Mouse (Mus musculus): ENCODE measurements around the gene Anxa9.

The Anxa9 gene

DNA sequence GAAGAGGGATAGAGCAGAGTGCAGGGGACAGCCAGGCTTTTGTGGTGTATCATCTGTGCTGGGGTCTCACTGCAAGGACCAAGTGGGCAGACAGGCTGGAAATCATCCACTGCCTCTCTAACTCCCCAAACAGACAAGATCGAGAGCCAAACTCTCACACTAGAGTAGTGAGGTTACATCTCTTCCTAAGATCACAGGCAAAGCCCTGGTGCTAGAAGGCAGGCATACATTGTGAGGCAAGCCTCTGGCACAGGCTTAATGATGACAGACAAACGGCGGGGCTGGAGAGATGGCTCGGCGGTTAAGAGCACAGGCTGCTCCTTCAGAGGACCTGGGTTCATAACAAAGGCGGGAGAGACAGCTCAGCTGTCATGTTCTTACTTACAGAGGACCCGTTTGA is 6.5 kb upstream of the Anxa9 start:
- DNase-seq: peak in 1 of 2 experiments; percentile 26

DNA sequence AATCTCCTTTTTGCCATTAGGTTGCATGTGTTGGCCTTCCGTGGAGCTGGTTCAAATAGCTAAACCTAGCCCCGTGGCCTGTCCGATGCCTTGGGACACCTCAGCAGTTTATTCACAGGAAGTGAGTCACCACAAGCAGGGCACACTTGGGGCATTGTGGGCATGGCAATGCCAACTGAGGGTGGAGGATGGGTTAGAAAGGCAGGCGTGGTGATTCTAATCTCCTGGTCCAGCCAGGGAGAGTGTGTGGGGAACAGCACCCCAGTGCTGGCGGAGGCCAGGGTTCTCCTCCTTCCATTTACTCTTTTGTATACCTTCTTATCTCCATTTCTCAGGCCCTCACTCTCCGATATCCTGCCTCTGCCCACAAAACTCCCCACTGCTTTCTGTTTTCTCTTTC is 5.6 kb upstream of the Anxa9 start:
- peak in 1 of 2 experiments; percentile 35 for DNase-seq

DNA sequence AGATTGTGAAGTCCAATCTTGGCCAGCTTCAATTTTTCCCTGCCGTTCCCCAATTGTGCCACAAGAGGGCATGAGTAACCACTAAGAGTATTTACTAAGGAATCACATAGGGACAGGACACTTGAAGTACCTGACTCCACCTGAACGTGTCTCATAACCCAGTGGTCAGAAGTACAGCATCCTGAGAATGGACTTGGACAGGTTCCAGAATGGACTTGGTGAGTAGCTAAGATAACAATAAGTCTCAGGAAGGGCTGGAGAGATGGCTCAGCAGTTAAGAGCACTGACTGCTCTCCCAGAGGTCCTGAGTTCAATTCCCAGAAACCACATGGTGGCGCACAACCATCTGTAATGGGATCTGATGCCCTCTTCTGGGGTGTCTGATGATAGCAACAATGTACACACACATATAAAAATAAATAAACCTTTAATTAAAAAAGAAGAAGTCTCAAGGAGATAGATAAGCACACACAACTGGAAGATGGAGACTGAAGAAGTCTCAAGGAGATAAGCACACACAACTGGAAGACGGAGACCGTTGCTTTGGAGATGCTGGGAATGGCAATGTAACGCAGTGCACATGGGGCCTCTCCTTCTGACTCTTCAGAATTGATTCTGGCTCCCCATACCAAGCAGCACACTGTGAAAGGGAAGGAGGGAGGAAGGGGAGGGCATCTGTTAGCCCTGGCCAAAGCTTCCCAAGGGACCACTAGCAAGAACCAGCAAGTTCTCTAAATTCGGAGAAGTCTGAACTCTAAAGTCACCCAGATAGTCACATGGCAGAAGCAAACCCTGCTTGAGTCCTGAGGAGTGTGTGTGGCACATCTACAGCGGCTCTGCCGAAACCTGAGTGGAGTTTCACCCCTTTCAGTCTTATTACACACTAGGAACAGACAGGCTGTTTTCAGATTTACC is 4.2 kb upstream of the Anxa9 start:
- DNase-seq: peak; percentile 76 to 82

DNA sequence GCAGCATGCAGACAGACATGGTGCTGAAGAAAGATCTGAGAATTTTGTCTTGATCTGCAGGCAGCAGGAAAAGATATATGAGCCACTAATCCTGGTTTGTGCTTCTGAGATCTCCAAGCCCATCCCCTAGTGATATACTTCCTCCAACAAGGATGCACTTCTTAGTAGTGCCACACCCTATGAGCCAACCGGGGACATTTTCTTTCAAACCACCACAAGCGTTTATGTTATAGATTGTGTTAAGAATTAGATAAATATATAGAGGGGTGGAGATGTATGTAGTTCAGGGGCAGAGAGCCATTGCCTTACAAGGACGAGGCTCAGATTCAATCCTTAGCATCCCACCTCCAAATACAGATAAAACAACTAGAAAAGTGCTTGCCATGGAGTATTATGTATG is 3.5 kb upstream of the Anxa9 start:
- DNase-seq: peak in 1 of 2 experiments; percentile 8

DNA sequence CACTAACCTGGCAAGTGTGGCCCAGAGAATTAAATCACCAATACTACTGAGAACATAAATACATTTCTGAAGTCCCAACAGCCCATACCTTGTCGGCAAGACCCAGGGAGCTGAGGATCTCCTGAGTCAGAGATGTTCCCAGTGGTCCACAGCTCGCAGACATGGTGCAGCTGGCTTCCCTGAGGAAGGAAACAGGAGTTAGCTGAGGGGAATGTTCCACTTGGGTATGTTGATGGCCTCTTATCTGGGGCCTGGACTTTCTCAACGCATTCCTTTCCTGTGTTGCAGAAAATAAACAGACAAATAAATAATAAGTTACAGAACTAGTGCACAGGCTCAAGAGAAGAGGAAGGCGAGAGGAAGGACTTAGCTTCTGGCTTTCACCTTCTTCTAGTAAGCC is 732 bp downstream of the Anxa9 start:
- no peak for DNase-seq

DNA sequence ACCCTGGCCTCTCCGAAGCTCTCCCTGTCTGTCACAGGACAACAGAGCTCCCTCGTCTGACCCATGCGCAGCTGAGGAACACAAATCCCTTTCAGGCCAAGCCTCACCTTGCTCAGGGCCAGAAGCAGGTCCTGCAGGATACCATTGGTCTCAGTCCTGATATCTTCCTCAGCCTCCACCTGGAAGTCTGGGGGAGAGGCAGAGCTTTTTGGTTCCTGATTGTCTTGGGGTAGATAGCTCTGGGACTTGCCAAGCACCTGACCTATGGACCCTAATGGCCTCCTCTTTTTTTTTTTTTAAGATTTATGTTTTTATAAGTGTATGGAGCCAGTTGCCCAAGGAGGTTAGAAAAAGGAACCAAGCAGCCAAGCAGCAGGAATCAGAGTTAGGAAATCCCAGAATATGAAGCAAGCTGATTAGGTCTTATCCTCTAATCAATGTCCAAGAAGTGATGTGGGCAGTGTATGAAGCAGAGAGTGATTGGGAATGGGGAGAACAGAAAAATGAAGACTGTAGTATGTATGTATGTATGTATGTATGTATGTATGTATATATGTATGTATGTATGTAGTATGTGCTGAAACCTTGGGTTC is 5.7 kb downstream of the Anxa9 start:
- peak in 1 of 2 experiments; percentile 34 for DNase-seq

DNA sequence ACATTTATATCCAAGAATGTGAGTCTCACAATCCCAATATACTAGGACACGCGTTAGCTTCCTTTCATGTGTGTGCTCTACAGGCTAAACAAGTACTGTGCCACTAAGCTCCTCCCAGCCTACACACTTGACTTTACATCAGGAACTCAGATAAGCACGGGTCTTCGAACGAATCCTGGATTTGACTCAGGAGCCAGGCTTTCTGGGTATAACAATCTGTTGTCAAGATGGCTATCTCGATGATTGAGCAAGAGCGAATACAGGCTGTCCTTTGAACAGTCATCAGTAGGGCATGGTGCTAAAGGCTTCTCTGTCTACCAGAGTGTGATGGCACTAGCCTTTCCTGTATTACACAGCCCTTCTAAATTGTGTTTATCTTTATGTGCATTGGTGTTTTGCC is 9.0 kb downstream of the Anxa9 start:
- no peak for DNase-seq

DNA sequence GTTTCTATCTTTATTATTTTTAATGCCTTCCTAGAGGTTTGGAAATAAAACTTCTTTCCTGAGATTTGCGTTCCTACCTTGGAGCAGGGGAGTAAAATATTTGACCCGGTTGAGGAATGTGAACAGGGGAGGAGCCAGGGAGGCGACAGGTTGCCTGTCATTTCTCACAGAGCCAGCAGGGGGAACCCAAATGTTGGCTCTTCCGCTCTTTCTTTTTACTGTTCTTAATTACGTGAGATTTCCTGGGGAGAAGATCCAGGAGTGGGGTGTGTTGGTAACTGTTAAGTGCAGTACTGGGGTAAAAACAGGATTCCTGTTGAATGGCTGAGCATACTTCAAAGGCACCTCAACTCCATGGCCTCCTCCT is 10.9 kb downstream of the Anxa9 start:
- peak; percentile 70 to 75 for DNase-seq

DNA sequence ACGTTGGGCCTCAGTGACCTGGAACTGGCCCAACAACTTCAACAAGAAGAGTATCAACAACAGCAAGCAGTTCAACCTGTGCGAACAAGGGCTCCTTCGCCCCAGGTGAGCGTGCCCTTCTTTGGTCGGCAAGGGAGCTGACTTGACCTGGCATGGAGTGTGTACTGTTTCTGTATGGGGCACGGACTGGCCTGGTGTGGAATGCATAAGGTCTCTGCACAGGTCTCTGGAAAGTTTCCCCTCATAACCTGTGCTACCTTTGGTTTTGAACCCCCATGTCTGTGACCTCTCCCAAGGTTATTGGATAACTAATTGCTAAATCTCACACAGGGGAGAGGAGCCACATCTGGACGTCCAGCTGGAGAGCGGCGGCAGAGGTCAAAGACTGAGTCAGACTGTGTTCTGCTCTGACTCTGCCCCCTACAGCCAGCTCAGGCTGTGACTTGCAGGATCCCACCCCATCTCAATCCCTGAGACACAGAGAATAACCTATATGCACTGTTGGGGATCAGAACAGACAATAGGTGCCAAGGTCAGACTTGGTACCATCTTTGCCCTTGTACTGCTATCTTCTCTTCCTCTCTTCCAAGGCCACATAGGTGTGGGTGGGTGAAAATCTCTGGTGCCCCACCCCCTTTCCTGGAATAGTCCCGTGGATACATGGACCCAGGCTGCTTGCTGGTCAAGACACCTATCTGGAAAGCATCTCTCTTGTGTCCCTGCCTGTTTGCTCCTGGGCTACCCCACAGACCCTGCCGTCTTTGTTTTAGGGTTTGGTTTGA is 11.5 kb downstream of the Anxa9 start:
- peak; percentile 69 to 87 for DNase-seq

DNA sequence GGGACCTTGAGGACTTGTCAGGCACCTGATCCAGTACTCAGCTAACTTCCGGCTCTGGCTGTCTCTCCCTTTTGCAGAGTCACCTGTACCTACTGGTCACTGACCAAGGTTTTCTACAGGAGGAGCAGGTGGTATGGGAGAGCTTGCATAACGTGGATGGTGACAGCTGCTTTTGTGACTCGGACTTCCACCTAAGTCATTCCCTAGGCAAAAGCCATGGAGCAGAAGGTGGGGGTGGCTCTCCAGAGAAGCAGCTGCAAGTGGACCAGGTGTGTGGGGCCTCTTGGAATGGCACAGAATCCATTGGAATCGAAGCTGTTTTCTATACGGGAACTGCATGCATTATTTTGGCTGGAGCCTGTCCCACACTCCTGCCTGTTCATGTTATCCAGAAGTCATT is 12.3 kb downstream of the Anxa9 start:
- no peak for DNase-seq

DNA sequence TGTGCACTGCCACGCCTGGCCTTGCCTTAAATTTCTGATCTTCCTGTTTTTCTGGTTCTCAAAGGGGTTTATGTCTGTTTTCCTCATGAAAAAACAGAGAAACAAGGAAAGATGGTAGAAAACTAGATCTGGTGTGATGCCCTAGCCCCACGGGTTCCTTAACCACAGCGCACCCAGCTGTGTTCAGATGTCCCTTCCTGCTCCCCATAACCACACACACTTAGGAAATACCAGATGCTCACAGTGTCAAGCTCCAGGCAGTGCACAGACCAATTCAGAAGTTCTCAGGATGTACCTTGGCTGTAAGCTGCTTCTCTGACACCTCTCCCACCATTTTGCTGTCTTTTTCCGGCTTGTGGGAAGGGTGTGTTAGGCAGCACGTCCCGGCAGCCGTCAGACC is 12.7 kb downstream of the Anxa9 start:
- no peak for DNase-seq

DNA sequence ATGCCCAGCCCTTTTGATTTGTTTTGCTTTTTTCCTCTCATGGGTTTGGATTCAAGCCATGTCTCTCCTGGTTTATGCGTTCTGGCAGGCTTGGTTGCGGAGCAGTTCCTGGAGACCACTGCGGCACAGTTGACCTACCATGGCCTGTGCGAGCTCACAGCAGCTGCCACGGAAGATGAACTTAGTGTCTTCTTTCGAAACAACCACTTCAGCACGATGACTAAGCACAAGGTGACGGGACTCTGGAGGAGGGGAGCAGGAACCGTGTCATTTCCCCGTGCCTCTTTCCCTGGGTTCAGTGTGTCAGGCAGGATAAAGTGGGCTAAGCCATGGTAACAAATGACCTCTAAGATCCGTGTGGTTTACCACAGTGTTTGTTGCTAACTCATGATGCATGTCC is 13.4 kb downstream of the Anxa9 start:
- DNase-seq: peak; percentile 57 to 85

DNA sequence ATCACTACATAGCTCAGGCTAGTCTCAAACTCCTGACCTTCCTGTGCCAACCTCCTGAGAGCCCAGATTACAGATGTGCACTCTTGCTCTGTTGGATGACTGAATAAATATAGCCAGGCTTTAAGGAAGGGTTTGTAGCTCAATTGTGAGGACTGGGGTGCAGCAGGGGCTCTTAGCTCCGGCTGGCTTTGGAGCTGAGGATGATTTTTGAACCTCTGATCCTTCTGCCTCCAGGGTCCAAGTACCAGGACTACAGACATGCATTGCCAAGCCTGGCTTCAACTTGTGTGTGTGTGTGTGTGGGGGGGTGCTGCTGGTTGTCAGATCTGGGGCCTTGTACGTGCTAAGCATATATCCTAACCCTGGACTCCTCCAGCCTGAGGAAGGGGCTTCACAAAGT is 14.1 kb downstream of the Anxa9 start:
- no peak for DNase-seq

DNA sequence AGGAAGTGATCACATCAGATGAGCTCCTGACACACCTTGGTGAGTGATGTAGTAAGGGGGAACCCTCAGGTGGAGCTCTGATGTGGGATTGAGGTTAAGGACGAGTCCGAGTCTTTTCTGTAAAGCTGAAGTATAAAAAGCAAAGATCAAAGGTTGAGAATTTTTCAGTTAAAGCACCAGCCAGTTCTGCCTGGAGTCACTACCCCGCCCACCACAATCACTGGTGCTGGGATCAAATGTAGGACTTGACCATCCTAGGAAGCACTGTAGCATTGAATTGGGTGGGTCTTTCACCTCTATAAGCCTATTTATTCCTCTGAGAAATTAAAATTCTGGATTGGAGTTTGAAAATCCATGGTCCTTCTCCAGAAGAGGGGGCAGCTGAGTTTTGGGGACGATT is 15.9 kb downstream of the Anxa9 start:
- peak in 1 of 2 experiments; percentile 48 for DNase-seq

DNA sequence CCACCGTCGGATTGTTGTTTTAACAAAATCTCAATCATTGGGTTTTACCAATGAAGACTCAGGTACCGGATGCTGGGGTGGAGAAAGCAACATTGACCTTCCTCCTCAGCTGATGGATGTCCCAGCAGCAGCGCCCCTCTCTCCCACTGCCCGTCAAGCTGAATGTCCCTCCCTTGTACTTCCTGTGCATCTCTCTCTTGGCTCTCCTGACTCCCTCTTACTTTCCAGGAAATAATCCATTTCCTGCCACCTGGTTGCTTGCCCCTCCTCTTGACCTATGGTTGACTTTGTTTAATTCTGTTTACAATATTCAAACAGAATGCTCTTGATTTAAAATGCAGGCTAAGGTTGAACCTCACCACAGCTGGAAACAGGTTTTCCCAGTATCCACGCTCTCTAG is 16.8 kb downstream of the Anxa9 start:
- DNase-seq: no peak

DNA sequence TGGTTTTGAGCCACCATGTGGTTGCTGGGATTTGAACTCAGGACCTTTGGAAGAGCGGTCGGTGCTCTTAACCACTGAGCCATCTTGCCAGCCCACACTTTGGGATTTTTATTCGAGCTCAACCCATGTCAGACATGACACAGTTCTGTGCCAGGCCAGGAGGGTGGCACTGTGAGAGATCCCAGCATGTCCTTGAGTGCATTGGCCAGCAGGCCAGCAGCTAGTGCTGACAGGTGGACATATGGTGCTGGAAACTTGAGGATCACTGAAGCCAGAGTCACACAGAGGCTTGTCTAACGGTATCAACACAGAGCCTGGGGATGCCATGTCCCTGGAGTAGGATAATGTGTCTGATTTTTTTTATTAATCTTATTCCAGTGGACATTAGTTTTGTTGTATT is 17.6 kb downstream of the Anxa9 start:
- no peak for DNase-seq

DNA sequence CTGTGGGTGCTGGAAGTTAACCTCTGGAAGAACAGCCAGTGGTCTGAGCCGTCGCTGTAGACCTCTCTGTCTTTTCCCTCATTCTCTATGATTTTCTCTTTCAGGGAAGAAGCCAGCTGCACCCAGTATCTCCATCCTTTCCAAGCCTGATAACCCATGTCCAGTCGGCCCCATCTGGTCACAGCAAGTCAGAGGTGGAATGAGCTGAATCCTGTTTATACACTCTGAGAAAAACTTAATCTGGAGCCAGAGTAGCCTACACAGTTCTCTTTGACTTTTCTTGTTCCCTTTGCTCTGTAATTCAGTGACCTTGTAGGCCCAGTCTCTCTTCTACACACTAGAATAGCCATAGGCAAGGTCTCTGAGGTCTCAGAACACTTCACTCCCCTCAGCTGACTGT is 19.4 kb downstream of the Anxa9 start:
- peak; percentile 41 to 64 for DNase-seq

DNA sequence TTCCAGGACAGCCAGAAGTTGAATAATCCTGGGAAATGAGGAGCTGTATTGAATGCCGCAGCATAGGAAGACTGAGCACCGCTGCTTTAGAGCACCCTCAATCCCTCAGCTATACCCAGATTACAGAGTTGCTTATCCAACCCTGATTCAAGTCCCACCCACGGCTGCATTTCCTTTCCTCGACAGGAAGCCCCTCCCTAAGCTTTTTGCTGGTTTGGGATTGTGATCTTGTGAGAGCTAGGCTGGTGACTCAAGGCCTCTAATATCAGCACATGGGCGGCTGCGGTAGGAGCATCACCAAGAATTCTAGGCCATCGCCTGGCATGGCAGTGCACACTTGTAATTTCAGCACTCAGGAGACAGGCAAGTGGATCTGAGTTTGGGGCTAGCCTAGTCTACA is 20.5 kb downstream of the Anxa9 start:
- DNase-seq: peak; percentile 36 to 46

DNA sequence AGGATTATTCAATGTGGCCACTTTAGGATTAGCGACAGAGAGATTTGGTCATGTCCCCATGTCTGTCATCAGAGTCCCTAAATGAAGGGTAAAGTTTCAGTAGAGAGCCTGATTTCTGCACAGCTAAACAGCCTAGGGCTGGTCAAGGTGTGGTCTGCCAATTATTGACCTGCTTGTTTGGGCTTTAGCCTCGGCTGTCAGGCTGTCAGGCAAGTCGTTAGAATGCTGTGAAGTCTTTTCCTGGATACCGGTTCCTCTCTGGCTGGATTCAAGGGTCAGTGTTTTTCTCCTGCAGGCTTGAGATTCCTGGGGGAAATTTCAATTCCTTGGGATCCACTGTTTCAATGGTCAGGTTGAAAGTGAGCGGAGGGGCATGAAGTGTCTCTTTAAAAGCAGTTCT is 21.0 kb downstream of the Anxa9 start:
- peak; percentile 51 to 71 for DNase-seq

DNA sequence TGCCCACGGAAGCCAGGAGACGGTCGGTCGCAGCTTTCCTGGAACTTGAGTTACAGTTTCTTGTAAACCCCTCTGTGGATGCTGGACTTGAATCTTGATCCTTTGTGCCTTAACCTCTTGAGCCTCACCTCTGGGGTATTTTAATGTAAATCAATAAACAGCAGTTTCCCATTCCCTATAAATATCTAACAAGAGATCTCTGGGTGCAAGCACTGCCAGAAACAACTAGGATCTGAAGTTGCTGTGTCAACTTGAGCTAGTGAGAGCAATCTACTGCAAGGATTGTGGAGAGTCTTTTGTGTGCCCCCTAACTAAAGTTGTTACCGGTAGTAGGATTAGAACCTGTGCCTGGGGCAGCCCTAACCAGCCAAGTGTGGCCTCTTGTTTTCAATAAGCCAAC is 21.6 kb downstream of the Anxa9 start:
- DNase-seq: no peak

DNA sequence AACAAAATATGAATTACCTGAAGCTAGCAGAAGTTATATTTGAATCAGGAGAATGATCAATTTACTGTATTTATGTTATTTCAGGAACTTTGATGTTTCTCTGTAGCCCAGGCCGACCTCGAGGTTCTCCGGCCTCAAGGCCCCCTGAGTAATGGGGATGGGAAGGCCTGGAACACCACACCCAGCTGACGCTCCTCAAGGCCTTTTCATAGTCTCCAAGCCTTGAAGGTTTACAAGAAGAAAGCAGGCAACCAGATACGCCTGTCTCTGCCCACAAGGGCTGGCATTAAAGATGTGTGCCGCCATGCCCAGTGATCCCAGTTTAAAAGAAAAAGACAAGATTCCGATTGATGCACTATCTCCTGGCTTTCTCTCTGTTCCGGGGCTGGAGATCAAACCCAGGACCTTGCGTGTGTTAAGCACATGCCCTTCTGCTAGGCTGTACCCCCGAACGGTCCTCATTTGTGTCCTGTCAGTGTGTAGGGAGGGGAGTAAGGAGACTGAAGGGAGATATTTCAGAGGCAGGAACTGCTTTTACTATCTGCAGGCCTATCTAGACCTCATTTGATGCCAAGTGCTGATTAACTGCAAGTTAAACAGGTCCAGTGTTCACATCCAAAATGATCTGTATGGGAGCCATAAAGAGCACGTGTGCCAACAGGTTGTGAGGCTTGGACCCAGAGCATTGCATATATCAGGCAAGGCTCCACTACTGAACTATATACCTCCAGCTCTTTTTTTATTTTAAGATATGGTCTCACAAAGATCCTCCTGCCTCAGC is 22.3 kb downstream of the Anxa9 start:
- DNase-seq: peak in 1 of 2 experiments; percentile 36

DNA sequence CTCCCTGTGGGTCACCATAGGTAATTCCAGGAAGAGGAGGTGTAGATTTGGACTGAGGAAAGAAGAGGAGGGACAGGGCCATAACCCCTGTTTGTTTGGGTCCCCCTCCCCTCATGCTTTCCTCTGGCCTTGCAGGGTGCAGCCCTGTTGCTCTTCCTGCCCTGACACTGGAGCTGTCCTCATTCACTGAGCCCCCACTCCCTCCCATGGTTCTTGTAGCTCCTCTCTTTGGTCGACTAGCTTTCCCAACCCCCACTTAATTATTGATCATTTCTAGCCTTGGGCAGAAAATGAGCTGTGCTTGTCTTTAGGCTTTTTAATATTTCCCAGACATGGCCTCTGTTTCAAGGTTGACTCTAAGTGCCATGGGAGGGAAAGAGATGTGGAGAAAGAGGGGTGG is 22.9 kb downstream of the Anxa9 start:
- peak in 1 of 2 experiments; percentile 49 for DNase-seq

DNA sequence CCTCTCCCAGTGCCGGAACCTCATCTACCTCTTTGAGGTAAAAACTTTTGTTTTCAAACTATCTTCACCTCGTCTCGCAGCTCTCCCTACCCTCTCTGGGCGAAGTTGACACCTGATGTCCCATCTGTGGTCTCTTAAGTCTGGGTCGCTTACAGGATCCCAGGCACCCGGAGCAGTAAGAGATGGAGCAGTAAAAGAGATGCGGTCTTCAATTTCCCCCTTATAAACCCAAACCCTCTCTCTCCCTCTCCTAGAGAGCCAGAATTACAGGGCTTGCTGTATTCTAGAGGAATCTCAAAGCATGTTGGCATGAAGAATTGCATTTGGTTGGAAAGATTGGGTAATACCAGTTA is 23.4 kb downstream of the Anxa9 start:
- DNase-seq: no peak
